Mouse (Mus musculus) lung, embryonic 14.5 days (tissue): ENCODE data around the gene Fndc5. TPM values are rescaled to one million over a fixed set of nuclear protein-coding genes. Genes with fewer than 3 reads are reported as not detected.

Source experiments
- ATAC-seq: fragments of 200-750 bp; cut with Nextera tagmentation; 2 replicates; pipeline ENCODE4 v1.8.0; 2017; ENCODE audit warnings: mild to moderate bottlenecking, moderate TSS enrichment, moderate library complexity; ENCODE audit not compliant: insufficient read depth
- DNase-seq: peaks from one replicate; pipeline ENCODE4 v3.0.0-alpha.2; 2015
- H3K27ac ChIP-seq: fragments of 300-500 bp; sonication (generic); 2 replicates; pipeline ENCODE4 v1.5.1; 2014; ENCODE audit warnings: low read depth, mild to moderate bottlenecking, moderate library complexity
- H3K27me3 ChIP-seq: fragments of 300-500 bp; sonication (generic); 2 replicates; pipeline ENCODE4 v1.6.1; 2014; ENCODE audit warnings: low read length, control low read depth; ENCODE audit not compliant: insufficient read depth
- H3K36me3 ChIP-seq: fragments of 300-500 bp; sonication (generic); 2 replicates; pipeline ENCODE4 v1.6.1; 2014; ENCODE audit warnings: control low read depth; ENCODE audit not compliant: insufficient read depth
- H3K4me1 ChIP-seq: fragments of 300-500 bp; sonication (generic); 2 replicates; pipeline ENCODE4 v1.6.1; 2014; ENCODE audit warnings: antibody characterized with exemption, control low read depth; ENCODE audit not compliant: insufficient read depth
- H3K4me2 ChIP-seq: fragments of 300-500 bp; sonication (generic); 2 replicates; pipeline ENCODE4 v1.6.1; 2014; ENCODE audit warnings: mild to moderate bottlenecking
- H3K4me3 ChIP-seq: fragments of 300-500 bp; sonication (generic); 2 replicates; pipeline ENCODE4 v1.5.1; 2014; ENCODE audit warnings: low read depth, low read length
- H3K9ac ChIP-seq: fragments of 300-500 bp; sonication (generic); 2 replicates; pipeline ENCODE4 v1.6.1; 2014
- H3K9me3 ChIP-seq: fragments of 300-500 bp; sonication (generic); 2 replicates; pipeline ENCODE4 v1.6.1; 2016; ENCODE audit warnings: low read depth, low read length, control low read depth
- CTCF ChIP-seq: IDR thresholded peaks from 2 replicates; pipeline ENCODE4 v1.5.1; 2016; ENCODE audit warnings: antibody characterized with exemption, low read depth
- WGBS: fragments of 180-500 bp; shearing (Covaris S2); extraction: QIAGEN DNeasy Blood & Tissue Kit; methylation state at CpG from one replicate; pipeline ENCODE4 v1.1.7; 2014; 5-methylcytosine and 5-hydroxymethylcytosine counted together
- polyA plus RNA-seq: library from polyadenylated mRNA; unstranded; fragments of >200 nt; fragmentation: Nextera tagmentation; extraction: Ambion mirVana; gene quantifications from 2 replicates; pipeline ENCODE4 v1.2.1, GENCODE M21; 2014

Fndc5 gene
- polyA plus RNA-seq, 1 experiment from 2014 or later: 2.1 TPM

DNA sequence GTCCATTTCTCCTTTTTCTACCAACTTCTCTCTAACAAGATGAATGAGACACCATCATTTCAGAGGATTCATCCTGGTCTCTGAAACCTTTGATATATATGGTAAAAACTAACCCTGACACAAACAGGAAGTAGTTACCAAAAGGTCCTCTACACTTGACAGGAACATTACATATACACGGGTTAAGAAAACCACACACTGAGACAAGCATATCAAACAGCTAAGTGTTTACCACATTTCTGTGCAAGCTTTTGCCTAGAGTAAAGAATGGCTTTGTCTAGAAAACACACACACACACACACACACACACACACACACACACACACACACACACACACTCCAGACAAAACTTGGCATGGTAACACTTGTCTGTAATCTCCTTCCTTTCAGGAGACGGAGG lies 9.6 kb downstream of the Fndc5 start:
- no peak overlapping the region for H3K4me3 ChIP-seq
- no peak overlapping the region for H3K9ac ChIP-seq
- H3K9me3 ChIP-seq: no peaks in the 10 kb centered on the region
- H3K4me2 ChIP-seq: no peak overlapping the region
- no peak for ATAC-seq
- H3K4me1 ChIP-seq: 0 out of 2 replicates have a peak, but pooled peaks cover 4% of the 10 kb centered on the region
- no peaks in the 10 kb centered on the region for H3K27me3 ChIP-seq
- no peak for TF ChIP-seq CTCF
- peaks cover 34% of the 10 kb centered on the region for H3K36me3 ChIP-seq
- WGBS: 29% methylated on average over 2 of the region's 2 CpGs
- no peak overlapping the region for H3K27ac ChIP-seq
- no peak for DNase-seq

DNA sequence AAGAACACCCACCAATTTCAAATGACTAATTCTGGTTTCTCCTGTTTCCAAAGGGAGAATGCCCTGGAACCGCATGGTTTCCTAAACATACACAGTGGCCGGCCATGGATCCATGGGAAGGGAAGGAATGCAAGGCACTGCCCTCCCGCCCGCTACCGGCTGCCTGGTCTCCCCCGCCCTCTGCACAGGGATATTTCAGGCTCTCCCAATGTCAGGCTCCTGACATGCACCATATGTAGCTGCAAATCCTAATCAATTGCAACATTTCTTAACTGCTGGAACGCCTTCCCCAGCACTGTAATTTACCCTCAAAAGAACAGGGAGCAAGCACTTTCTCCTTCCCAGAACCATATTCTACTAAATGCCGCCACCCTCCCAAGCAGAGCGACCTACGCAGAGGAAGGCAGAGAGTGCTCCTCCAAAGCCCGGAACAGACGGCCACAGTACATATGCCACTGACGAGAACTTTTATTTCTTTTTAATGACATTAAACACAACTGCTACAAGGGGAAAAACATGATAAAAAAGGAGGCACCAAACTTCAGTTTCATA lies 10.8 kb downstream of the Fndc5 start:
- no peaks in the 10 kb centered on the region for H3K4me1 ChIP-seq
- WGBS: 74% methylated on average over 13 of the region's 13 CpGs
- H3K4me2 ChIP-seq: no peak overlapping the region
- peaks cover 45% of the 10 kb centered on the region for H3K36me3 ChIP-seq
- no peak for ATAC-seq
- no peak for DNase-seq
- H3K27me3 ChIP-seq: no peaks in the 10 kb centered on the region
- H3K9ac ChIP-seq: no peak overlapping the region
- no peaks in the 10 kb centered on the region for H3K9me3 ChIP-seq
- no peak for TF ChIP-seq CTCF
- H3K27ac ChIP-seq: no peak overlapping the region
- no peak overlapping the region for H3K4me3 ChIP-seq

DNA sequence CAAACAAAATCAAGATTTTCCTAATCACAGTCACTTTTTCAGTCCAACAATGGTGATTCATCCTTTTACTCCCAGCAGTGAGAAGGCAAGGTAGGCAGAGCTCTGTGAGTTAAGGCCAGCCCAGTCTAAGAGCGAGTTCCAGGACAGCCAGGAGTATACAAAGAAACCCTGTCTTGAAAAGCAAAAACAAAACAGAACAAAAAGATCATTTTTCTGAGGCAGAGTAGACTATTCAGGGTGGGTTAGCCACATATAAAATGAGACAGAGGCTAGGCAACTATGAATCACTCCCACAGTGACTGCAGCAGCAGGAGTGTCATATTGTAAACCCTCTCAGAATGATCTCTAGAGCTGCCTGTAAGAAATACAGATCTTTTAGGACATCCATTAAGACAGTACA lies 12.5 kb downstream of the Fndc5 start:
- DNase-seq: no peak
- no peak overlapping the region for H3K9ac ChIP-seq
- TF ChIP-seq CTCF: no peak
- H3K4me1 ChIP-seq: no peaks in the 10 kb centered on the region
- H3K27me3 ChIP-seq: no peaks in the 10 kb centered on the region
- H3K4me3 ChIP-seq: no peak overlapping the region
- 83% methylated on average over 1 of the region's 1 CpGs for WGBS
- H3K27ac ChIP-seq: no peak overlapping the region
- H3K4me2 ChIP-seq: no peak overlapping the region
- H3K36me3 ChIP-seq: peaks cover 58% of the 10 kb centered on the region
- no peak for ATAC-seq
- no peaks in the 10 kb centered on the region for H3K9me3 ChIP-seq

GRCm38 (mm10) chr4:129151276-129151811 lies 14.5 kb downstream of the Fndc5 start:
- H3K27me3 ChIP-seq: no peaks in the 10 kb centered on the region
- no peak overlapping the region for H3K27ac ChIP-seq
- 72% methylated on average over 4 of the region's 4 CpGs for whole genome bisulfite sequencing

GRCm38 (mm10) chr4:129157541-129157940 lies 20.7 kb downstream of the Fndc5 start:
- H3K36me3 ChIP-seq: peaks cover 57% of the 10 kb centered on the region
- H3K4me2 ChIP-seq: no peak overlapping the region
- 73% methylated on average over 5 of the region's 5 CpGs for WGBS
- no peak overlapping the region for H3K9ac ChIP-seq
- no peaks in the 10 kb centered on the region for H3K4me1 ChIP-seq
- no peak overlapping the region for H3K27ac ChIP-seq
- no peak for TF ChIP-seq CTCF
- DNase-seq (no peak), ATAC-seq (no peak)
- no peaks in the 10 kb centered on the region for H3K27me3 ChIP-seq
- H3K4me3 ChIP-seq: no peak overlapping the region
- no peaks in the 10 kb centered on the region for H3K9me3 ChIP-seq

More at GRCm38 (mm10) chr4:129151276-129151811, 14.5 kb downstream of the Fndc5 start:
- no peak overlapping the region for H3K4me2 ChIP-seq
- no peaks in the 10 kb centered on the region for H3K4me1 ChIP-seq
- peaks cover 73% of the 10 kb centered on the region for H3K36me3 ChIP-seq
- no peaks in the 10 kb centered on the region for H3K9me3 ChIP-seq
- H3K4me3 ChIP-seq: no peak overlapping the region
- ATAC-seq: no peak
- no peak for DNase-seq
- H3K9ac ChIP-seq: no peak overlapping the region
- TF ChIP-seq CTCF: no peak

DNA sequence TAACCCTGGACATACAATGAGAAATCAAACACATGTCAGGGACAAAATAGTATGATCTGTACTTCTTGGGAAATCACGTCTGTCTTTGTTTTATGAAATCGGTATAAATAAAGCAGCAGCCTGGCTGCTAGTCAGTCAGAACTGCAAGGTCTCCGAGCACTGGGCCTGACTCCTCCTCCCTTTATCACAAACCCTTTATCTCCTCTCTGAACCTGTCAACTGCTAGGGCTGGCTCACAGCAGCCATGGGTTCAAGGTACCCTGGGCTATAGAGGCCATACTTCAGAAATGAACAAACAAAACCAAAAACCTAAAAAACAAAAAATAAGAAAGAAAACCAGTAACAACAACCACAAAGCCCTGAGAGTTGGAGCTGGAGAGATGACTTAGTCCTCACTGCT lies 21.8 kb downstream of the Fndc5 start:
- Histone ChIP-seq H3K27ac (no peak overlapping the region), H3K4me2 (no peak overlapping the region), H3K9me3 (no peaks in the 10 kb centered on the region), H3K27me3 (no peaks in the 10 kb centered on the region), H3K4me1 (no peaks in the 10 kb centered on the region), H3K9ac (no peak overlapping the region), H3K36me3 (peaks cover 52% of the 10 kb centered on the region), H3K4me3 (no peak overlapping the region)
- ATAC-seq: no peak
- 53% methylated on average over 3 of the region's 3 CpGs for WGBS
- no peak for DNase-seq
- no peak for TF ChIP-seq CTCF

DNA sequence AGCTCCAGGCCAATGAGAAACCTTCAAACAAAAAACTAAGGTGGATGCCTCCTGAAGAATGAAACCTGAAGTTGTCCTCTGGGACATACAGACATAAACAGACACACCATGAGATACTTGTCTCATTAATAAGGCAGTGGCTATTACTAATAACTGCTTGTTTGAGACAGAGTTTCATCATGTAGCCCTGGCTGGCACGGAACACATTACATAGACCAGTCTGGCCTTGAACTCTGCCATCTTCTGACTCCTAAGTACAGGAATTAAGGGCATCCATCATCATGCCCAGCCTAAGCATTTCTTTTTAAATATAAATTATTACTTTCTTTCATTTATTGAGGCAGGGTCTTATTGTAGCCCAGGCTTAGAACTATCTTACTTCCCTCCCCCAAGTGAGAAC lies 24.3 kb downstream of the Fndc5 start:
- no peak for DNase-seq
- Histone ChIP-seq H3K36me3 (peaks cover 42% of the 10 kb centered on the region), H3K4me2 (no peak overlapping the region), H3K4me1 (no peaks in the 10 kb centered on the region), H3K27ac (no peak overlapping the region), H3K9me3 (no peaks in the 10 kb centered on the region), H3K27me3 (no peaks in the 10 kb centered on the region), H3K9ac (no peak overlapping the region), H3K4me3 (no peak overlapping the region)
- 97% methylated on average over 1 of the region's 1 CpGs for WGBS
- no peak for TF ChIP-seq CTCF
- ATAC-seq: no peak
